Mouse (Mus musculus) MEL (cell line): ENCODE measurements around the gene Sh2b1. TPM values are rescaled to one million over a fixed set of nuclear protein-coding genes. Genes with fewer than 3 reads are reported as not detected.

Source experiments
- DNase-seq: peaks from one replicate; pipeline ENCODE4 v3.0.0; 2011; ENCODE audit warnings: low read depth, low spot score
- H3K27ac ChIP-seq: 2 replicates; pipeline ENCODE4 v1.5.1; 2012; ENCODE audit warnings: low read depth, mild to moderate bottlenecking, control low read depth, low read length, moderate library complexity; ENCODE audit not compliant: control insufficient read depth
- H3K27me3 ChIP-seq, 2 experiments: fragments of 150-350 bp in 1 of 2; sonication (generic) in 1 of 2; 2 replicates each; pipeline ENCODE4 v1.6.1; 2012; ENCODE audit warnings: low read length in 2 of 2, mild to moderate bottlenecking in 2 of 2, improper control_type of control experiment in 1 of 2, moderate library complexity in 1 of 2; ENCODE audit not compliant: insufficient read depth in 2 of 2, control insufficient read depth in 1 of 2
- H3K36me3 ChIP-seq, 2 experiments: 2 replicates each; pipeline ENCODE4 v1.6.1; 2012 to 2014; ENCODE audit warnings: low read length in 2 of 2, improper control_type of control experiment in 1 of 2, inconsistent platforms in 1 of 2, mild to moderate bottlenecking in 1 of 2; ENCODE audit not compliant: insufficient read depth in 2 of 2, control insufficient read depth in 1 of 2
- H3K4me1 ChIP-seq, 2 experiments: fragments of 150-350 bp in 1 of 2; sonication (generic) in 1 of 2; 2 replicates each; pipeline ENCODE4 v1.6.1; 2012; ENCODE audit warnings: low read length in 2 of 2, improper control_type of control experiment in 1 of 2, mild to moderate bottlenecking in 1 of 2; ENCODE audit not compliant: insufficient read depth in 2 of 2, control insufficient read depth in 1 of 2
- H3K4me3 ChIP-seq, 2 experiments: fragments of 150-350 bp in 1 of 2; sonication (generic) in 1 of 2; 2 replicates each; pipeline ENCODE4 v1.5.1; 2012; ENCODE audit warnings: low read depth in 2 of 2, low read length in 2 of 2, mild to moderate bottlenecking in 2 of 2, moderate library complexity in 2 of 2, control low read depth in 1 of 2, improper control_type of control experiment in 1 of 2; ENCODE audit not compliant: control insufficient read depth in 1 of 2, insufficient read depth in 1 of 2
- H3K79me2 ChIP-seq: 2 replicates; pipeline ENCODE4 v1.6.1; 2012; ENCODE audit warnings: mild to moderate bottlenecking, low read length, moderate library complexity; ENCODE audit not compliant: control insufficient read depth, poor library complexity, insufficient read depth
- H3K9ac ChIP-seq: 2 replicates; pipeline ENCODE4 v1.6.1; 2012; ENCODE audit warnings: low read depth, mild to moderate bottlenecking, control low read depth, low read length, moderate library complexity; ENCODE audit not compliant: control insufficient read depth, poor library complexity, severe bottlenecking
- H3K9me3 ChIP-seq: fragments of 150-350 bp; sonication (generic); replicated peaks from 2 replicates; pipeline ENCODE4 v1.6.1; 2012; ENCODE audit warnings: mild to moderate bottlenecking, low read length, improper control_type of control experiment, moderate library complexity; ENCODE audit not compliant: insufficient read depth
- BHLHE40 ChIP-seq: IDR thresholded peaks from 2 replicates; pipeline ENCODE4 v1.6.1; 2012; ENCODE audit warnings: low read depth, mild to moderate bottlenecking, inconsistent platforms, low read length, improper control_type of control experiment, borderline replicate concordance
- CHD1 ChIP-seq: IDR thresholded peaks from 2 replicates; pipeline ENCODE4 v1.6.1; 2012; ENCODE audit warnings: low read depth, mild to moderate bottlenecking, inconsistent platforms, low read length, improper control_type of control experiment
- CHD2 ChIP-seq: IDR thresholded peaks from 2 replicates; pipeline ENCODE4 v1.6.1; 2011; ENCODE audit warnings: low read length, improper control_type of control experiment
- CTCF ChIP-seq, 3 experiments: IDR thresholded peaks in 2 of 3; conservative IDR thresholded peaks in 1 of 3; 2 replicates each; pipeline ENCODE4 v1.5.1; 2011 to 2012; ENCODE audit warnings: low read length in 3 of 3, low read depth in 2 of 3, mild to moderate bottlenecking in 2 of 3, improper control_type of control experiment in 1 of 3, inconsistent platforms in 1 of 3, mixed read lengths in 1 of 3, moderate library complexity in 1 of 3; ENCODE audit not compliant: control insufficient read depth in 1 of 3, insufficient read depth in 1 of 3, poor library complexity in 1 of 3, severe bottlenecking in 1 of 3
- E2F4 ChIP-seq: IDR thresholded peaks from 2 replicates; pipeline ENCODE4 v1.6.1; 2011; ENCODE audit warnings: low read depth, low read length, improper control_type of control experiment, borderline replicate concordance
- ELF1 ChIP-seq: IDR thresholded peaks from 2 replicates; pipeline ENCODE4 v1.6.1; 2014; ENCODE audit warnings: low read depth, mild to moderate bottlenecking, inconsistent platforms, low read length, improper control_type of control experiment, moderate library complexity
- EP300 ChIP-seq, 2 experiments: IDR thresholded peaks; 2 replicates each; pipeline ENCODE4 v1.6.1; 2011; ENCODE audit warnings: improper control_type of control experiment in 2 of 2, low read length in 2 of 2, low read depth in 1 of 2, mild to moderate bottlenecking in 1 of 2
- ETS1 ChIP-seq: IDR thresholded peaks from 2 replicates; pipeline ENCODE4 v1.6.1; 2012; ENCODE audit warnings: low read depth, mild to moderate bottlenecking, inconsistent platforms, low read length, improper control_type of control experiment, moderate library complexity
- GABPA ChIP-seq: IDR thresholded peaks from 2 replicates; pipeline ENCODE4 v1.6.1; 2012; ENCODE audit warnings: low read depth, mild to moderate bottlenecking, inconsistent platforms, low read length, improper control_type of control experiment, moderate library complexity
- JUND ChIP-seq: IDR thresholded peaks from 2 replicates; pipeline ENCODE4 v1.6.1; 2011; ENCODE audit warnings: low read depth, mild to moderate bottlenecking, improper control_type of control experiment, low read length
- KAT2A ChIP-seq: conservative IDR thresholded peaks from 2 replicates; pipeline ENCODE4 v1.6.1; 2012; ENCODE audit warnings: low read depth, low read length, improper control_type of control experiment, inconsistent platforms
- MAFK ChIP-seq: IDR thresholded peaks from 2 replicates; pipeline ENCODE4 v1.6.1; 2011; ENCODE audit warnings: low read depth, mild to moderate bottlenecking, low read length, improper control_type of control experiment, borderline replicate concordance
- MAX ChIP-seq: IDR thresholded peaks from 2 replicates; pipeline ENCODE4 v1.6.1; 2011; ENCODE audit warnings: low read length, improper control_type of control experiment
- MEF2A ChIP-seq: IDR thresholded peaks from 2 replicates; pipeline ENCODE4 v1.6.1; 2014; ENCODE audit warnings: low read depth, mild to moderate bottlenecking, inconsistent platforms, low read length, improper control_type of control experiment; ENCODE audit not compliant: poor library complexity, insufficient replicate concordance, severe bottlenecking; ENCODE audit errors: extremely low read depth
- MXI1 ChIP-seq: IDR thresholded peaks from 2 replicates; pipeline ENCODE4 v1.6.1; 2011; ENCODE audit warnings: mild to moderate bottlenecking, low read depth, low read length, improper control_type of control experiment
- MYB ChIP-seq: IDR thresholded peaks from 2 replicates; pipeline ENCODE4 v1.6.1; 2011; ENCODE audit warnings: mild to moderate bottlenecking, low read depth, low read length, improper control_type of control experiment
- MYC ChIP-seq: IDR thresholded peaks from 2 replicates; pipeline ENCODE4 v1.6.1; 2011; ENCODE audit warnings: low read depth, mild to moderate bottlenecking, low read length, improper control_type of control experiment, moderate library complexity
- NELFE ChIP-seq: IDR thresholded peaks from 2 replicates; pipeline ENCODE4 v1.6.1; 2011; ENCODE audit warnings: low read depth, low read length, improper control_type of control experiment
- NRF1 ChIP-seq: IDR thresholded peaks from 2 replicates; pipeline ENCODE4 v1.6.1; 2014; ENCODE audit warnings: low read depth, mild to moderate bottlenecking, inconsistent platforms, low read length, improper control_type of control experiment, moderate library complexity; ENCODE audit not compliant: poor library complexity, insufficient read depth, severe bottlenecking
- POLR2AphosphoS2 ChIP-seq: IDR thresholded peaks from 2 replicates; pipeline ENCODE4 v1.6.1; 2011; ENCODE audit warnings: low read length, improper control_type of control experiment
- POLR2AphosphoS5 ChIP-seq: IDR thresholded peaks from 2 replicates; pipeline ENCODE4 v1.6.1; 2012; ENCODE audit warnings: low read depth, borderline replicate concordance, mild to moderate bottlenecking, inconsistent platforms, low read length, moderate library complexity, mixed read lengths
- SIN3A ChIP-seq: IDR thresholded peaks from 2 replicates; pipeline ENCODE4 v1.6.1; 2012; ENCODE audit warnings: low read length, improper control_type of control experiment, inconsistent platforms
- TBP ChIP-seq: IDR thresholded peaks from 2 replicates; pipeline ENCODE4 v1.8.0; 2011; ENCODE audit warnings: low read depth, low read length, improper control_type of control experiment
- TCF12 ChIP-seq: IDR thresholded peaks from 2 replicates; pipeline ENCODE4 v1.6.1; 2014; ENCODE audit warnings: low read depth, mild to moderate bottlenecking, inconsistent platforms, low read length, improper control_type of control experiment, moderate library complexity
- UBTF ChIP-seq: IDR thresholded peaks from 2 replicates; pipeline ENCODE4 v1.6.1; 2012; ENCODE audit warnings: low read depth, mild to moderate bottlenecking, inconsistent platforms, low read length, improper control_type of control experiment, moderate library complexity, borderline replicate concordance; ENCODE audit not compliant: insufficient read depth
- USF2 ChIP-seq, 2 experiments: IDR thresholded peaks; 2 replicates each; pipeline ENCODE4 v1.6.1; 2011 to 2012; ENCODE audit warnings: improper control_type of control experiment in 2 of 2, low read length in 2 of 2, borderline replicate concordance in 1 of 2, inconsistent platforms in 1 of 2, low read depth in 1 of 2, mild to moderate bottlenecking in 1 of 2; ENCODE audit not compliant: insufficient read depth in 1 of 2
- ZC3H11A ChIP-seq: IDR thresholded peaks from 2 replicates; pipeline ENCODE4 v1.6.1; 2012; ENCODE audit warnings: low read depth, mild to moderate bottlenecking, inconsistent platforms, low read length, improper control_type of control experiment
- ZKSCAN1 ChIP-seq: IDR thresholded peaks from 2 replicates; pipeline ENCODE4 v1.6.1; 2012; ENCODE audit warnings: low read depth, mild to moderate bottlenecking, inconsistent platforms, low read length, improper control_type of control experiment, moderate library complexity
- ZMIZ1 ChIP-seq: IDR thresholded peaks from 2 replicates; pipeline ENCODE4 v1.6.1; 2012; ENCODE audit warnings: low read depth, mild to moderate bottlenecking, inconsistent platforms, low read length, improper control_type of control experiment, moderate library complexity
- polyA plus RNA-seq, 2 experiments: library from polyadenylated mRNA; stranded (reverse) in 1 of 2; unstranded in 1 of 2; fragments of >175 nt in 1 of 2; fragments of >200 nt in 1 of 2; gene quantifications; 2 replicates each; pipeline versions ENCODE4 v1.2.1 to v1.2.4; 2012; ENCODE audit warnings: low replicate concordance in 2 of 2, low read depth in 1 of 2; ENCODE audit not compliant: insufficient read length in 2 of 2, insufficient read depth in 1 of 2, missing spikeins in 1 of 2
- total RNA-seq: library from RNA; depleted of rRNA; stranded (reverse); fragments of 300-350 nt; gene quantifications from 2 replicates; pipeline ENCODE4 v1.2.3, GENCODE M21; 2012

Sh2b1 gene
- total and polyA plus RNA-seq, 3 experiments, result 13.1 to 48.9 TPM; not detected in 1

DNA sequence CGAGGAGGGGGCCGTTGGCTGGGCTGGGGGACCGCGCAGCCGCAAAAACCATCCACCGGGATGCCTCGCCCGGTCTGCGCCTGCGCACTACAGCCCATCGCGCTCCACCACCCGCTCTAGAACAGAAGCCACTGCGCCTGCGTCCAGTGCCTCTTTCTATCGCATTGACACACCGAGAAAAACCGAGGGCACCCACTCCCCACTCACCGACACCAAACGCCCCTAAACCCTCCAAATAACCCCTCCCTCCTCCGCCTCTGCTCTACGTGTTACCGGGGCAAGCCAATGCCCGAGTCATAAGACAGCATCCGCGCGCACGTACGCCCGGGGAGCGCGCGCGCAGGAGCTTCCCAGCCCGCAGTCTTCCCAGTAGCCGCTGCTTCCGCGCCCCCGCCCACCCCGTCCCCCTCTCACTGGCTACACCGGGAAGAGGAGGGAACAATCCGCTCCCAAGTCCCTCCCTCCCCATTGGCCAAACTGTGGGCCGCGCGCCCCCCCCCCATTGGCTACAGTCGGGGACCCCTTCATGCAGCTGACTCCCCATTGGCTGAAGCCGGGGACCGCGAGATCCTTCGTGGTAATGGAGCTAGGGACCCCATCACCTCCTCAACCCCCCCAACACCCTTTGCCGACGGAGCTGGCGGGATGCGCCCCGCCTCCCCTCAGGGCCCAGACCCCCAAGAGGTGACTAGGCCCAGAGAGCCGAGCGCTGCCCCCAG, 27.0 kb upstream of the Sh2b1 start (continued):
- TF ChIP-seq MYB (peak; percentile 70; the same call in 1 of the 2 replicates), TCF12 (no peak; the same call in none of the 2 replicates), CHD1 (no peak), MAX (no peak), ETS1 (no peak), USF2 (IDR thresholded peaks at IDR 0.05; ENCODE audit: borderline replicate concordance in 1 of 2, insufficient read depth in 1 of 2, low read depth in 1 of 2, low read length in 2 of 2) (no peak), NRF1 (peak; percentile 81), ZC3H11A (no peak)

DNA sequence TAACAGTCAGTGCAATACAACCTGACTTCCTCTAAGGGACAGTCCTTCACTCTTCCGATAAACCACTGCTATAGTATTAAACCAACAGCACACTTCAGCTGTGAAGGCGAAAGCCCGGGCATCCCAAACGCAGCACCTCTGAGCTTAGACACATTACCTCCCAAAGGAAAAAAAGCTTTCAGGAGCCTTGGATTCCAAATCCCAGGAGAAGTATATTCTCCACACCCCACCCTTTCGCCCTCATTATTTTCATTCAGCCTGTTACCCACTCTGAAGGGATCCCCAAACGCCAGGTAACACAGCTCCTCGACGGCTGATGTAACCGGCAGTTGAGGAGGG, 26.4 kb upstream of the Sh2b1 start:
- no peak for DNase-seq
- Histone ChIP-seq H3K27ac (peak overlapping the region; percentile 94), H3K79me2 (peaks cover 42% of the 10 kb centered on the region), H3K27me3 (no peaks in the 10 kb centered on the region), H3K4me3 (peak overlapping the region; percentile 77 to 94)
- TF ChIP-seq MYC (0 out of 2 replicates have a peak, but pooled peaks have one; percentile 17), ELF1 (no peak), MXI1 (peak; percentile 72), UBTF (no peak), POLR2AphosphoS2 (no peak; the same call in 1 of the 2 replicates), MEF2A (no peak), JUND (no peak), CHD2 (no peak), MAFK (0 out of 2 replicates have a peak, but pooled peaks have one; percentile 14), MAX (peak; percentile 29; the same call in 1 of the 2 replicates), BHLHE40 (no peak), ZKSCAN1 (no peak), ZMIZ1 (no peak; the same call in 1 of the 2 replicates), GABPA (no peak), NELFE (peak; percentile 58), TBP (no peak), KAT2A (no peak), CTCF (IDR thresholded peaks at IDR 0.05 in 2 of 3, conservative IDR thresholded peaks at IDR 0.05 in 1 of 3; ENCODE audit: control insufficient read depth in 1 of 3, insufficient read depth in 1 of 3, low read depth in 2 of 3, low read length in 3 of 3, poor library complexity in 1 of 3, severe bottlenecking in 1 of 3) (no peak), POLR2AphosphoS5 (no peak), ZC3H11A (no peak), E2F4 (no peak), SIN3A (peak; percentile 67), TCF12 (0 out of 2 replicates have a peak, but pooled peaks have one; percentile 44), EP300 (IDR thresholded peaks at IDR 0.05; ENCODE audit: low read depth in 1 of 2, low read length in 2 of 2) (peak in 1 of 2 experiments; percentile 45; a peak in 2 of 4 replicates), ETS1 (no peak), NRF1 (no peak)
- TF ChIP-seq, all 39 proteins: peak for 8
- Histone ChIP-seq H3K9ac (peak overlapping the region; percentile 82), H3K36me3 (peaks cover 35 to 37% of the 10 kb centered on the region in 2 experiments), H3K9me3 (no peaks in the 10 kb centered on the region), H3K4me1 (peaks cover 4 to 12% of the 10 kb centered on the region in 2 experiments; a peak in 3 of 4 replicates)
